Mouse (Mus musculus) adrenal gland (tissue): ENCODE results near the gene Vmn1r10.

Experiments used
- intact Hi-C: fragments of 180-260 bp; cut with DNase I; formaldehyde crosslinking; loops from one replicate; pipeline ENCODE4 v1.15.1; 2025
- long read RNA-seq, 2 experiments: library from polyadenylated mRNA; unstranded; transcript quantifications; one replicate each; pipeline ENCODE4 v2.0.0; 2020; ENCODE audit warnings: borderline replicate concordance in 1 of 2; ENCODE audit not compliant: insufficient replicate concordance in 1 of 2

The Vmn1r10 gene
- long read RNA-seq, experiment 1: 0 reads
- long read RNA-seq, experiment 2: 0 reads

DNA sequence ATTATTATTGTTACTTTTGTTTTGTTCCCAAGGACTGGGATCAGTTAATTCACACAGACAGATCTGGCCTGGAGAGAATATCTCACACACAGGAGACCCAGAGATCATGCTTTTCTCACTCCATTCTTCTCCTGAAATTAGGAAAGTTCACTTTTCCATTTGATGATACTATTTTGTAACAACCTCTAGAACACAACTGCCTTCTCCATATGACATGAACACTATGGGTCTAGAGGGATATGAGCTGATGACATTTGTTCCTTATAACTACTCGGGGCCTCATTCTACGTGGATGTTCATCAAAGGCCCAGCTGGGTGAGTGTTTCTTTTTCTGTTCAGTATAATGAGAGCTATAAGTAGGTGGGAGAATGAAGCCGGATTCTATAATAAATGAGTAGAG is at the start of gene Vmn1r10:
Gene Vmn1r10 (plus strand): TSS at position 301 of the 400 bp plus-strand sequence.
- intact Hi-C loops: no loop called here

DNA sequence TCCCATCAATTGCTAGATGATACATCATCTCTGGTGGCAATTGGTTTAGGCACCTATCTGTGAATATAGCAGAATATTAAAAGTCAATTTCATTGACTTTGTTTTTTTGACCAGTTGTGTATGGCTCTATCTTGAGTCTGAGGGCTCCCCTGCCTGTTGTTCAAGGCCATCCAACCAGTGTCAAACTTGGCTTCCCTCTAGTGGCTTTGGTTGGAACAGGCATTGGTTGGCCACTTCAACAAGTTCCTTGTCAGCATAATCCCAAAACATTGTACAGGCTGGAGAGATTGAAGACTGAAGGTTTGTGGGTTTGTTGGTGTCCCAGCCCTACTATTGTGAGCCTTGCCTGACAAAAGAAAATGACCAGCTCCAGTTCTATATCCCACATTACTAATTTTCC is 45.5 kb upstream of the Vmn1r10 start:
- intact Hi-C loops: no loop called here

DNA sequence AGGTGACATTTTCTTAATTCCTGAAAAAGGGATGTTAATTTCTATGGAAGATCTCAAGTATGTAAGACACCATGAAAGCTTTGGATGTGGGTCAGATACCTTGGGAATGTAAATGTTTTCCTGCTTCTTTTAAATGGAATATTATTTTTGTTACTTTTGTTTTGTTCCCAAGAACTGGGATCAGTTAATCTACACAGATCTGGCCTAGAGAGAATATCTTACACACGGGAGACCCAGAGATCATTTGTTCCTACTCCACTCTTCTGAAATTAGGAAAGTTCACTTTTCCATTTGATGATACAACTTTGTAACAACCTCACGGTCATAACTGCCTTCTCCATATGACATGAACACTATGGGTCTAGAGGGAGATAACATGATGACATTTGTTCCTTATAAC is 42.8 kb upstream of the Vmn1r10 start, which contains the start of gene Vmn1r9:
Gene Vmn1r9 (plus strand): TSS at position 301 of the 400 bp plus-strand sequence.
- intact Hi-C loops: no loop called here

DNA sequence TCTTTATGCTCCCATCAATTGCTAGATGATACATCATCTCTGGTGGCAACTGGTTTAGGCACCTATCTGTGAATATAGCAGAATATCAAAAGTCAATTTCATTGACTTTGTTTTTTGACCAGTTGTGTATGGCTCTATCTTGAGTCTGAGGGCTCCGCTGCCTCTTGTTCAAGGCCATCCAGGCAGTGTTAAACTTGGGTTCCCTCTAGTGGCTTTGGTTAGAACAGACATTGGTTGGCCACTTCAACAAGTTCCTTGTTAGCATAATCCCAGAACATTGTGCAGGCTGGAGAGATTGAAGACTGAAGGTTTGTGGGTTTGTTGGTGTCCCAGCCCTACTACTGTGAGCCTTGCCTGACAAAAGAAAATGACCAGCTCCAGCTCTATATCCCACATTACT is 2.9 kb upstream of the Vmn1r10 start:
- intact Hi-C loops: no loop called here

DNA sequence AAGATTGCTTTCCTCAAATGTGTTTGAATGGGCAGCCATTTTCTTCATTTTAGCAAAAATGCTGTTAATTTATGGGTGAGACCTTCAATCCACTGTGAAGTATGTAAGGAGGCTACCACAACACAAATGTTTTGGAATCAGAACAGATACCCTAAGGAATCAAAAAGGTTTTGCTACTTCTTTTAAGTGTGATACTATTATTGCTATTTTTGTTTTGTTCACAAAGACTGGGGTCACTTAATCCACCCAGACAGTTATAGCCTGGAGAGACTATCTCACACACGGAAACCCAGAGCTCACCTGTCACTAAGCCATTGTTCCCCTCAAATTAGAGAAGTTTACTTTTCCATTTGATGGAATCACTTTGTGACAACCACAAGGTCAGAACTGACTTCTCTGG is 23.9 kb downstream of the Vmn1r10 start, which contains the start of gene Vmn1r11:
Gene Vmn1r11 (plus strand): TSS at position 301 of the 400 bp plus-strand sequence.
- intact Hi-C loops: no loop called here

GRCm38 (mm10) chr6:57156619-57157018 is 47.4 kb downstream of the Vmn1r10 start, which contains the start of gene Vmn1r12:
Gene Vmn1r12 (plus strand): TSS chr6:57156919.
- intact Hi-C loops: no loop called here
